Mouse (Mus musculus) macrophage (primary cell): ENCODE measurements around the gene Rps27rt. TPM values are rescaled to one million over a fixed set of nuclear protein-coding genes. Genes with fewer than 3 reads are reported as not detected.
A peak's percentile ranks its signal among the peaks of the same experiment; 100 is the strongest.

Experiments
- H3K27ac ChIP-seq: fragments of 350-480 bp; formaldehyde crosslinking; 2 replicates; pipeline ENCODE4 v1.9.0; 2021
- H3K36me3 ChIP-seq: fragments of 350-480 bp; formaldehyde crosslinking; 2 replicates; pipeline ENCODE4 v1.9.0; 2021; ENCODE audit errors: inconsistent target
- H3K4me3 ChIP-seq: fragments of 350-480 bp; formaldehyde crosslinking; 2 replicates; pipeline ENCODE4 v1.9.0; 2021; ENCODE audit errors: inconsistent target
- H3K79me2 ChIP-seq: fragments of 350-480 bp; formaldehyde crosslinking; 2 replicates; pipeline ENCODE4 v1.9.0; 2021; ENCODE audit errors: inconsistent target
- WGBS: methylation state at CpG from one replicate; pipeline ENCODE4 v1.1.7; 2026; ENCODE audit warnings: inconsistent platforms; ENCODE audit not compliant: missing documents; 5-methylcytosine and 5-hydroxymethylcytosine counted together
- polyA plus RNA-seq: library from polyadenylated mRNA; stranded (reverse); fragments of 250-400 nt; gene quantifications from 3 replicates; pipeline ENCODE4 v1.2.4, GENCODE M21; 2018; ENCODE audit warnings: inconsistent platforms

Gene Rps27rt
- polyA plus RNA-seq, 1 experiment from 2014 or later, result 4.7 TPM

DNA sequence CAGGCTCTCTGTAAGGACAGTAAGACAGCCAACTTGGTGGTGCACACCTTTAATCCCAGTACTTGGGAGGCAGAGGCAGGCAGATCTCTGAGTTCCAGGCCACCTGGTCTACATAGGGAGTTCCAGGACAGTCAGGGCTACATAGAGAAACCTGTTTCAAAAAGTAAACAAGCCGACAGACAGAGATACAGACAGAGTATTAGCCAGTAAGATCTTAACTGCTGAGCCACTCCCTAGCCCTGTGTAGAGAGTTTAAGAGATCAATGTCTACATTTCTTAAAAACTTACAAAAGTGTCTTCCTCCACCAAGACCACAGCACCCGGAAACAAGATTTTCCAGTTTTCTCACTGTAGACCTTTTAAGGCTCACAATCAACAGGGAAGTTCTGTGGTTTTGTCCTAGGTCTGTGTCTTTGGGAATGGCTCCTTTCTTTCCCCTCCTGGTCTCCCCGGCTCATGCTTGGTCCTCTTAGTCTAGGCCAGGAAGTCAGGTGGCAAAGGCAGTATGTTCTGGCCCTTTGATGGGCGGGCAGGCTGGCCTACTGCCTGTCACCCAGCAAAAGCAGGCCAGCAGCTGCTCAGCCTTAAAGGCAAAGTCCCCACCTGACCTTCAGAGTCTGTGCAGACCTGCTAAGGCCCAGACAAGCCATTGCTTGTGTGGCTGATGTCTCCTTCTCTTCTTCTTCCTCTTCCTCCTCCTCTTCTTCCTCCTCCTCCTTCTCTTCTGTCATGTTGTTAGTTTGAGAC, 22.3 kb downstream of the Rps27rt start:
- Histone ChIP-seq H3K27ac (no peak overlapping the region), H3K4me3 (no peak overlapping the region), H3K79me2 (no peaks in the 10 kb centered on the region), H3K36me3 (no peaks in the 10 kb centered on the region)
- WGBS, result 78% methylated on average over 4 of the region's 4 CpGs

DNA sequence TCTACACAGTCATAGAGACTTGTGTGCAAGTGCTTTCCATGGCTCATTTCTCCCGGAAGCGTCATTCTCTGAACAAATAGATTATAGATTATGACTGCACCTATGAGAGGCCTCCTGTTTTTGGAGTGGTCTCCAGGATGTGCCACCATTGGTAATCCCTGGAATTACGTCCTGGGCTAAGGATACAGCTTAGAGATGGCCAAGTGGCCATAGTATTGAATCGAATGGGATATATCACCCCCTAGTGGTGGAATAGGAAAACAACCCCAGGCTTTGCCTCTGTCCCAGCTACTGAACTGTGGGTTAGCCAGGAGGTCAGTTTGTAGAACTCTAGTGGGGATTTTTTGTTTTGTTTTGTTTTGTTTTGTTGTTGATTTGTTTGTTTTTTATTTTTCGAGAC, 25.6 kb downstream of the Rps27rt start:
- Histone ChIP-seq H3K27ac (no peak overlapping the region), H3K4me3 (no peak overlapping the region), H3K36me3 (no peaks in the 10 kb centered on the region), H3K79me2 (no peaks in the 10 kb centered on the region)
- 46% methylated on average over 5 of the region's 5 CpGs for WGBS

DNA sequence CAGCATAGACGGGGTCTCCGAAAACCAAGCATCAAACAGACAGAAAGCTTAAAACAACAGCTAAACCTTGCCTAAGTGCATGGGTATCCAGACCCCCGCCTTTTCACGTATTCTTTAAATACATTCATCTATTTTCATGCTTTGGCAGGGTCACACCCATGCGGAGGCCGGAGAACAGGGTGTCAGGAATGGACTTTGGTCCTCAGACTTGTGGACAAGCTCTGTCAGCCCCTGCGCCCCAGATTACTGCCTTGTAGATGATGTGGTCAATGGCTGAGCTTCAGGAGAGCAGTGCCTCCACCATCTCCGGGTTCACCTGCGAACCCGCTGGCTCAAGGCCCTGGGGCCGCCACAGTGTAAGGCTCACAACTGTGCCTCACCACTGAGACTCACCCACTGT, 27.2 kb downstream of the Rps27rt start:
- H3K4me3 ChIP-seq, result no peak overlapping the region
- no peaks in the 10 kb centered on the region for H3K36me3 ChIP-seq
- no peaks in the 10 kb centered on the region for H3K79me2 ChIP-seq
- WGBS, result 97% methylated on average over 11 of the region's 11 CpGs
- no peak overlapping the region for H3K27ac ChIP-seq

DNA sequence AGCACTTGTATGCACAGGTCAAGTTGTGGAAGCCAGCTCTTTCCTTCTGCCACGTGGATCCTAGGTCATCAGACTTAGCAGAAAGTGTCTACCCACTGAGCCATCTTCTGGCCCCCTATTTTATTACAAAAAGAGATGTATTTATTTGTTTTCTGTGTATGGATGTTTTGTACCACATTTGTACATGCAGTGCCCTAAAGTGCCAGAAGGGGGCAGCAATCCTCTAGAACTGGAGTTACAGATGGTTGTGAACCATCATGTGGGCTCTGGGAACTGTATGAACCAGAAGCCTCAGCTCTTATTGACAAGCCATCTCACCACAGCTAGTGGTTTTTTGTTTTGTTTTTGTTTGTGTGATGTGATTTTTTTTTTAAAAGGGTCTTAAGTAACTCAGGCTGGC, 29.7 kb downstream of the Rps27rt start:
- no peaks in the 10 kb centered on the region for H3K36me3 ChIP-seq
- 63% methylated on average over 1 of the region's 1 CpGs for WGBS
- H3K79me2 ChIP-seq, result no peaks in the 10 kb centered on the region
- H3K27ac ChIP-seq, result no peak overlapping the region
- no peak overlapping the region for H3K4me3 ChIP-seq

GRCm38 (mm10) chr9:114948395-114948794, 34.1 kb downstream of the Rps27rt start:
- no peaks in the 10 kb centered on the region for H3K36me3 ChIP-seq
- 19% methylated on average over 5 of the region's 5 CpGs for WGBS
- H3K27ac ChIP-seq, result no peak overlapping the region
- H3K4me3 ChIP-seq, result no peak overlapping the region
- H3K79me2 ChIP-seq, result no peaks in the 10 kb centered on the region

DNA sequence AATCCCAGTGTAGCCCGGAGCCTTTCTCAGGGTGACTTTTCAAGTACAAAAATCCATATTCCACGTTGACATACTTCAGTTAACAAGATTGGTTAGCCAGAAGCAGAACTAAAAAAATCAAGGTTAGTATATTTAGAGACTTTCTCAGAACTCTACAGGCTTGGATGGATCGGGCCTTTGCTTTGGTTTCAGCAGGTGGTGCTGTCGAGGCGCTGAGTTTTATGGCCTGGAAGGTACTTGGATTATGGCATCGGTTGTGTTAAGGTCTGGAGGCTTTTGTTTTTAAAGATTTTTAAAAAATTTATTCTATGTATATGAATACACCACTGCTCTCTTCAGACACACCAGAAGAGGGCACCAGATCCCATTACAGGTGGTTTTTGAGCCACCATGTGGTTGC, 37.0 kb downstream of the Rps27rt start:
- Histone ChIP-seq H3K4me3 (no peak overlapping the region), H3K27ac (no peak overlapping the region), H3K36me3 (no peaks in the 10 kb centered on the region), H3K79me2 (no peaks in the 10 kb centered on the region)
- 94% methylated on average over 6 of the region's 6 CpGs for WGBS

- Histone ChIP-seq H3K79me2 (no peaks in the 10 kb centered on the region), H3K27ac (no peak overlapping the region), H3K36me3 (no peaks in the 10 kb centered on the region), H3K4me3 (no peak overlapping the region)
- WGBS, result 81% methylated on average over 3 of the region's 3 CpGs
These were observed 37.9 kb downstream of the Rps27rt start for GRCm38 (mm10) chr9:114944642-114945041.

DNA sequence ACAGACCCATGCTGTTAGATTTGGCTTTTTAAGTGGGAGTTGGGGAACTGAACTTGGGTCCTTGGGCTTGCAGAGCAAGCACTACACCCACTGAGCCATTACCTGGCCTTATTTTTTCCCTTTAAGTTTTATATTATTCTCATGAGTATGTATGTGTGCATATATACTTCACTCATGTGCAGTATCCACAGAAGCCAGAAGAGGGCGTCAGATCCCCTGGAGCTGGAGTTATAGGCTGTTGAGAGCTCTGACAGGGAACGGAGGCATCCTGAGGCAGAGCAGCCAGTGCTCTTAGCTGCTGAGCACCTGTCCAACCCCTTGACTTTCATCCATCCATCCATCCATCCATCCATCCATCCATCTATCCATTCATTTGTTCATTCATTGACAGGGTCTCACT, 45.9 kb downstream of the Rps27rt start:
- H3K27ac ChIP-seq, result no peak overlapping the region
- WGBS, result 84% methylated on average over 2 of the region's 2 CpGs
- H3K4me3 ChIP-seq, result no peak overlapping the region
- no peaks in the 10 kb centered on the region for H3K36me3 ChIP-seq
- peaks cover 15% of the 10 kb centered on the region for H3K79me2 ChIP-seq

- Histone ChIP-seq H3K79me2 (peaks cover 28% of the 10 kb centered on the region), H3K36me3 (no peaks in the 10 kb centered on the region), H3K4me3 (no peak overlapping the region), H3K27ac (no peak overlapping the region)
- WGBS, result 94% methylated on average over 4 of the region's 4 CpGs
These were observed 47.2 kb downstream of the Rps27rt start for GRCm38 (mm10) chr9:114935321-114935720.

DNA sequence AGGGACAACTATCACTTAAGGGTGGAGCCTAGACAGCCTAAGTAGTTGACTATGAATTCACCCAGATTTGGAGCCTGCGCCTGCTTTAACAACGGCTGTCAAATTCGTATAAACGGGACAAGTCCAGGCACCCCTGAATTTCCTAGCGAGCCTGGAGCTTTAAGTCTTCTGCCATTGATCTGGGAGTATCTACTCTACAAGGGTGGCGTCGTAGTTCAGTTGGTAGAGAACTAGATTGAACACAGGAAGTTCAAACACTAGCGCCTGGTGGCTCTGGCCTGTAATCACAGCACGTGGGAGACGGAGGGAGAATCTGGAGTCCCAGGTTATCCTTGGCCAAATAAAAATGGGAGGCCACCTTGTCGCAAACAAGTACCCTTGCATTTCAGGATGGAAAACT, 48.3 kb downstream of the Rps27rt start:
- no peak overlapping the region for H3K27ac ChIP-seq
- no peaks in the 10 kb centered on the region for H3K36me3 ChIP-seq
- H3K79me2 ChIP-seq, result peaks cover 37% of the 10 kb centered on the region
- WGBS, result 71% methylated on average over 11 of the region's 11 CpGs
- H3K4me3 ChIP-seq, result no peak overlapping the region

- Histone ChIP-seq H3K4me3 (peak within 1 kb of the TSS; percentile 65), H3K79me2 (peaks cover 37% of the 10 kb centered on the region), H3K36me3 (no peaks in the 10 kb centered on the region), H3K27ac (no peak within 1 kb of the TSS)
- under 1% methylated on average over 30 of the region's 30 CpGs for WGBS
These were observed 48.8 kb downstream of the Rps27rt start, which contains the start of gene Gpd1l for GRCm38 (mm10) chr9:114933723-114934171. Gpd1l (minus strand) TSS chr9:114933987.

DNA sequence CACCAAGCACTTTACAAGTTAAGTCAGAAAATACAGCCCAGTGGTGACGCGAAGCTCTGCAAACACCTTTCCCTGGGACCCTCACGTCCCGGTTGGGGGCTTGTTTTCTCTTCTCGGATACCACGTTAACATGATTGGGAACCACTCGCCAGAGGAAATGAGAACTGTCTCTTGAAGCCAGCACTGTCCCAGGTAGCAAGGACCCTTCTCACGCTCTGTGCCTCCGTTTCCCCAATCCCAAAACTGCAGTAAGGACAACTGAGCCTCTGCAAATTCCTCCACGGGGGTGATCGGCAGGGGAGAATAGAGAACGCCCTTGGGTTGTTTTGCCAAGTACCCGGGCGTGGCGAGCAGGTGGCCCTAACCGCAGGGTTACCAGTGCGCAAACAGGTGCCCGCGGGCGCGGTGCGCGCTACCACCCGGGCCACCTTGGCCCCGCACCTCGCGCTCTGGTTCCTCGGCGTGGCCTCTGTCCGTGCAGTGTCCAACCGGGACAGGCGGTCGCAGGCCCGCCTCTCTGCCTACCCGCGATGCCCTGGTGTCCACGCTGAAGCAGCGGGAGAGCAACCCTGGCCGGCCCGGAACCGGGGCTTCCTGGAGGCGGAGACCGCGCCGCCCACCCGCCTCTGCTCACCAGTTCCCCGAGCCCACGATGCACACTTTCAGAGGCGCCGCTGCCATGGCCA, 49.4 kb downstream of the Rps27rt start:
- Histone ChIP-seq H3K4me3 (peak overlapping the region; percentile 65), H3K36me3 (no peaks in the 10 kb centered on the region), H3K27ac (no peak overlapping the region), H3K79me2 (peaks cover 37% of the 10 kb centered on the region)
- under 1% methylated on average over 49 of the region's 50 CpGs for WGBS

DNA sequence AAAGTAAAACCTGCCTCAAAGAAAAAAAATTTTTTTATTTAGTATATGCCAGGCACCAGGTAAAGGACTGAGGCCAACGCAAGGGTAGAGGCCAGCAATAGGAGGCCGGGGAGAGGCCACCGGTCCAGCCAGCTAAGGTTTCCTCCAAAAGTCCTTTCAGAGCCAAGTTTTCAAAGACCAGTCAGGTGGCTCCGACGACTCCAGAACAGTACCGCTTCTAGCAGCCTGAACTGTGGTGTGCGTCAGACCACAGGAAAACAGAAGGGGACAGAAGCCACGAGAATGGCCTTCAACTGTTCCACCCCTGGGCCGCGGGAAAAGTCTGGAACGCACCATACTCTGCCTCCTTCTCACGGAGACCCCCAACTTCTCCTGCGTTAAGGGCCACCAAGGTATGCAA, 49.9 kb downstream of the Rps27rt start:
- H3K79me2 ChIP-seq, result peaks cover 37% of the 10 kb centered on the region
- H3K4me3 ChIP-seq, result peak overlapping the region; percentile 65
- no peak overlapping the region for H3K27ac ChIP-seq
- WGBS, result 3% methylated on average over 13 of the region's 13 CpGs
- H3K36me3 ChIP-seq, result no peaks in the 10 kb centered on the region
